Mouse (Mus musculus): ENCODE data around the gene Dusp19. TPM values are rescaled to one million over a fixed set of nuclear protein-coding genes. Genes with fewer than 3 reads are reported as not detected.

Dusp19 gene
- polyA plus RNA-seq, 1 experiment: 19.3 TPM

DNA sequence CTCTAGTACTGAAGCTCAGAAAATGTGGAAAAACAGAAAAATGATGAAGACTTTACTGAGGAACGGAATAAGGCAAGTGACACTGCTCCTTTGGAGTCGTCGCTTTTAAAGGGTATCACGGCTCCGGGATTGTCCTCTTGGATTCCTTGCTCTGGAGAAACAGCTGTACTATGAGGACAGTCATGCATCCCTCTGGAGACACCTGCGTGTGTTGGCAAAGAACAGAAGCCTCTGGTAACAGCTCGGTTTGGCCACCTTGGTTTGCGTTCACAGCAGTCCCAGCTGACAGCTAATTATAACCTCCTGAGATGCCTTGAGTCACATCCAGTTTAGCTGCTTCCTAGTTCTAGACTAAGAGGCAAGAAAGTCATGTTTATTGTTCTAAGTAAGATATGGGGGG lies 62.0 kb downstream of the Dusp19 start:
- Histone ChIP-seq H3K4me1 (ENCODE audit: control insufficient read depth, insufficient read depth, low read length) (no peaks in the 10 kb centered on the region), H3K27ac (ENCODE audit: insufficient read depth, low read length) (no peak overlapping the region), H3K4me3 (ENCODE audit: insufficient read depth, low read length) (no peak overlapping the region)
- TF ChIP-seq CTCF (IDR thresholded peaks at IDR 0.05; ENCODE audit: borderline replicate concordance, insufficient read depth, low read length) (no peak), POLR2A (IDR thresholded peaks at IDR 0.05; ENCODE audit: low read depth, low read length) (no peak)

Other genes starting within 250 kb of the Dusp19 start
- gene Frzb, start 169.4 kb upstream of the Dusp19 start, polyA plus RNA-seq (2011; ENCODE audit: insufficient read length, low read depth, missing spikeins): 2.3 and 3.8 TPM in 2 replicates
- 168 and 209 TPM in 2 replicates for gene Nckap1, start 35.7 kb upstream of the Dusp19 start, polyA plus RNA-seq (2011; ENCODE audit: insufficient read length, low read depth, missing spikeins)
- gene Nup35, start 191 bp downstream of the Dusp19 start, polyA plus RNA-seq (2011; ENCODE audit: insufficient read length, low read depth, missing spikeins): 31.2 and 39.1 TPM in 2 replicates